Mouse (Mus musculus) frontal cortex, postnatal 10 days (tissue): ENCODE measurements around the gene Tomm6.
A peak's percentile ranks its signal among the peaks of the same experiment; 100 is the strongest.

ENCODE experiments used
- DNase-seq, 2 experiments: peaks; one replicate each; pipeline ENCODE4 v3.0.0; 2022; ENCODE audit warnings: low spot score in 2 of 2, mixed read lengths in 1 of 2

The Tomm6 gene

DNA sequence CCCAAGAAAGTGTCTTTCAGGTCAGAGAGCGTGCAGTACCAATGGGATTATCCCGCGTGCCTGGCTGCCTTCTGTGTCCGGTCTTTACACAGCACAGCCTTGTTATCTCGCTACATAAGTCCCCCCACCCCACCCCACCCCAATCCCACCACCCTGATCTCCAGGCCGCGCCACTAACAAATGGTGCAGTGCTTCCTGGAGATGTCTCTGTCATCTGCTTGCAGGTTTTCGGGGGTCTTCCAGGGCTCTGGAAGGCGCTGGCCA lies at the start of gene Tomm6:
Gene Tomm6, minus strand, starts transcription at position 43 of the 264 bp plus-strand sequence.
- DNase-seq: no peak

DNA sequence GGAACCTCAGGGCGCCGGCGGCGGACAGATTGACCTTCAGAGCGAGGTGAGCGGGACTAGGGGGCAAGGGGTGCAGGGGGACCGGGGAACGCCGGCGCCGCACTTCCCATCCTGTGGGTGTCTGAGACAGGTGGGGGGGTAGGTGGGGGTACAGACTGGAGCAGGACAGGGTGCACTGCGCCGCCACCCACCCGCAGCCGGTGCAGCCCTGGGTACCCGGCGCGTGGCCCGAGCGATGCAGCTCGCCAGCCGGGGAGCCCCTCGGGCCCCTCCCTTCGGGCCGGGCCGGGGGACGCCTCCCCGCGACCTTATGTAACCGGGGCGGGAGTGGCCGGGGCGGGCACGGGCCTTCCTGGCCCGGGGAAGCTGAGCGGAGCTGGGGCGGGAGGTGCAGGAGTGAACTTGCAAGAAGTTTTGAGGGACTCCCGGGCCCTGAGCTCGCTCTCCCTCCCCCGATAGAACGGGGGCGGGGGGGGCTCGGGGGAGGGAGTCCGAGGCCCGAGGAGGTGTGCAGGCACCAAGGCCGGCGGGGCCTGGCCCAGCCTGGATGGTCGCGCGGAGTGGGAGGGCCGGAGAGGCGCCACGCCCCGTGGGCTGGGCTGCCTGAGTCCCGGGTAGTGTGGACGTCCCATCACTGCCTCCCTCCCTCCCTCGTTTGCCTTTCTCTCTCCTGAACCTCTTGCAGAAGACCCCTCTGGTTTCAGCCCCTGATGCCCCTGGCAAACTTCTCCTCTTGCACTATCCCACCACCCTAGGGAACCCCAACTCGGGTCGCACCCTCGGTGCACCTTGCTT lies 49.3 kb upstream of the Tomm6 start:
- peak; percentile 72 to 74 for DNase-seq

DNA sequence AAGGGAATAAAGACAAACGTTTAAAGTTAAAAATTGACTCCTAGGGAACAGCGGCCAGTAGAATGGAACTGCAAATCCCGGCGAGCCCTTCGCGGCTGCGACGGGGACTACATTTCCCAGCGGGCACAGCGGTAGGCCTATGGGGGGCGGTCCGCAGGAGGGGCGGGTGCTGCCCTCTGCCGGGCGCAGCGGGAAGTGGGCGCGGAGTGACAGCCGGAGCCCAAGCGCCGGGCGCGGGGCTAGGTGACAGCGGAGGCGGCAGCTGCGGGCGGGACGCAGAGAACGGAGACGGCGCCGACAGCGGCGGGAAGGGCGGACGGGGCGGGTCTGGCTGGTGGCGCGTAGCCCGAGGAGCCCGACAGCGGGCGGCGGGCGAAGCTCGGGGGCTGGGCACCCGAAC lies 48.7 kb upstream of the Tomm6 start, which contains the start of gene Tfeb:
Gene Tfeb, plus strand, starts transcription at position 175 of the 400 bp plus-strand sequence.
- DNase-seq: peak; percentile 88 to 95

DNA sequence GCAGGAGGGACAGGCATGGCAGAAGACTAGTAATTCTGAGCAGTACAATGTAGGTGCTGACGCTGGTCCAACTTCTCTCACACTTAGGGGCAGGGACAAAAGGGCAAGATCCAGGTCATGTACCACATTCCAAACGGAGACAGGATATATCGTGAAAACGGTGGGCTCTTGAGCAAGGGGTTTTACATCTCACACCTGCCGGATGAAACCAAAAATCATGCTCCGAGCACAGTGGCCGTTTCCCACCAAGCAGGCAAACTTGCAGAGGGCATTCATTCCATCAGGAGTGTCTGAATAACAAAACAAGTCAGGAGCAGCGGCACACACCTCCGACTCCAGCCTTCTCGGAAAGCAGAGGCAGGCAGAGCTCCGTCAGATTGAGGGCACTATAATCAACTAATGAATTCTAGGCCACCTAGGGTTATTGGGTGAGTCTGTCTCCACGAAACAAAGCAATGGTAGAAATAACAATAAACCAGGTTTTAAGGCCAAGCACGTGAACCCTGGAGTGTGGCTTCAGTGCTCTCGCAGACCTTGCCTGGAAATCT lies 47.4 kb upstream of the Tomm6 start:
- no peak for DNase-seq

DNA sequence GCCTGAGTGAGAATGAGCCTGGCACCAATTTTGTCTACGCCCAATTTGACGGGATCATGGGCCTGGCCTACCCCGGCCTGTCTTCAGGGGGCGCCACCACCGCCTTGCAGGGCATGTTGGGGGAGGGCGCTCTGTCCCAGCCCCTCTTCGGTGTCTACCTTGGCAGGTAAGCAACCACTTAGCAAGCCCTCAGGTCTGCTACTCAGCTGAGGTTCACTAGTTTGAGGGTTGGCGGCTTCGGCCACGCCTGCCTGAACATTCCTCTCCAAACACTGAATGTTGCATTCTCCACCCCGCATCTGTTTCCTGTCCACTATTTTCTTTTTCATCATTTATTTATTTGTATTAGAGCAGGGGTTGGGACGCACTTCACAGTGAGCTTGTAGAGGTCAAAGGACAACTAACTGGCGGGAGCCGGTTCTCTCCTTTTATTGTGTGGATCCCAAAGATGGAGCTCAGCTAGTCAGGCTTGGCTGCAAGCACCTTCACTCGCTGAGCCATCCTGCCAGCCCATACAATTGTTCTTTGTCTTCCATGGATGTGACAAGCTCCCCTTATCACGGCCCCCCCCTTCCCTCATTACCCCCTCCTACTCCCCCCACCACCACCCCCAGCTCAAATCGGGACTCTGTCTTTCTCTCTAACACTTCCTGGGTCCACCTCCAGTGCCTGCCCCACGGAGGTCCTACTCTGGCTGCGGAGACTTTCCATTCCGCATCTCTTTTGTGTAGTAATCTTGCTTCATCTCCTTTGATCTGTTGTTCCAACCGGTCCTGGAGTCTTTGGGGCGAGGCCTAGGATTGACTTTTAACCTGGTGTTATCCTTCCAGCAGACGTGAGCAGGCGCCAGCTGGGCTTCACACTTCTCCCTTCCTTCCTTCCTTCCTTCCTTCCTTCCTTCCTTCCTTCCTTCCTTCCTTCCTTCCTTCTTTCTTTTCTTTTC lies 42.7 kb upstream of the Tomm6 start:
- DNase-seq: no peak

DNA sequence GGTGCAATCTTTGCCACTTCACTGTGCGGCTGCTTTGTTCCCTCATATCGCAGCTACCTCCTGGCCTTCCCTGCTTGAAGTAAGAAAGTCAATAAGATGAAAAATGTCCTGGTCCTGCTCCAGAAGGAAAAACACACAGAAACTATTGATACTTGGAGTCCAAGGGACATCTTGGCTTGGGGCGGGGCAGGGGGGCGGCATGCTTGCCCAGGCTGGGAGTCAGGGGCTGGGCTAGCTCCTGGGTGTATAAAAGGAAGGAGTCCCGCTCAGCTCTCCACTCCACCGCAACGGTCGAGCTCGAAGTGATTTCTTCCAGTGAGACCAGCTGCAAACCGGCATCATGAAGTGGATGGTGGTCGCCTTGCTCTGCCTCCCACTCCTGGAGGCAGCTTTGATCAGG lies 38.4 kb upstream of the Tomm6 start, which contains the start of gene Pgc:
Gene Pgc, plus strand, starts transcription at position 277 of the 400 bp plus-strand sequence.
- DNase-seq: no peak

DNA sequence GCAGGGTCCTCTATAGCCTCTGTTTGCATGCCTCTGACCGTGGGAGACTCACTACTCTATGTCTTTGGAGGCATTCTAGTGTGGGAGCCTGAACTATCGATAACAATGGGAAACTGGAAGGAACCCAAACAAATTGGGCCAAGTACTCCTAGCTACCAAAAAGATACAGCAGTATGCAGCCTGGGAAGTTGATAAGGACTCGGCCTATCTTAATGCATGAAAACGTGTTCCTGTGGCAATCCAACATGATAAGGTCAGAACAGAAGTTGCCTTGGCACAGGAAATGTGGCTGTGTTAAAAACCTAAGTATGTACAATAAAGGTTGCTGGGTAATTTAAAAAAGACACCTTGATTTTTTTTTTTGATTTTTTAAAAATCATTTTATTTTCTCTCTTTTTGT lies 33.0 kb upstream of the Tomm6 start:
- DNase-seq: no peak

DNA sequence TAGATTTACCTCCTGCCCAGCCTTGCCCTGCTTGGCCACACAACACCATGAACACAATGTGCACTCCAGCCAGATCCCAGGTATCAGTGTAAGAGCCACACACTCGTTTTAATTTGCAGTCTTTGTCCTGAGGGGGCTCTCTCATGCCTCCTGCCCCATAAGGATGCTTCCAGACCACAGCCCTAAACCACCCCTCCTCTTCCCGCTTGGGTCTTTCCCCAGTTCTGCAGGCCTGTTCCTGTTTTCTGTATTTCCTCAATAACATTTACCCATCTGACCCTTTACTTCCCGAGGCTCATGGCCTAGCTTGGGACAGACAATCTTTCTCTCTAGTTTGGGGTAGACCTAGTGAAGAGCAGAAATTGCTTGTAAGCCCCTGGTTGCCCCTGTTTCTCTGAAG lies 26.9 kb upstream of the Tomm6 start:
- DNase-seq: no peak

DNA sequence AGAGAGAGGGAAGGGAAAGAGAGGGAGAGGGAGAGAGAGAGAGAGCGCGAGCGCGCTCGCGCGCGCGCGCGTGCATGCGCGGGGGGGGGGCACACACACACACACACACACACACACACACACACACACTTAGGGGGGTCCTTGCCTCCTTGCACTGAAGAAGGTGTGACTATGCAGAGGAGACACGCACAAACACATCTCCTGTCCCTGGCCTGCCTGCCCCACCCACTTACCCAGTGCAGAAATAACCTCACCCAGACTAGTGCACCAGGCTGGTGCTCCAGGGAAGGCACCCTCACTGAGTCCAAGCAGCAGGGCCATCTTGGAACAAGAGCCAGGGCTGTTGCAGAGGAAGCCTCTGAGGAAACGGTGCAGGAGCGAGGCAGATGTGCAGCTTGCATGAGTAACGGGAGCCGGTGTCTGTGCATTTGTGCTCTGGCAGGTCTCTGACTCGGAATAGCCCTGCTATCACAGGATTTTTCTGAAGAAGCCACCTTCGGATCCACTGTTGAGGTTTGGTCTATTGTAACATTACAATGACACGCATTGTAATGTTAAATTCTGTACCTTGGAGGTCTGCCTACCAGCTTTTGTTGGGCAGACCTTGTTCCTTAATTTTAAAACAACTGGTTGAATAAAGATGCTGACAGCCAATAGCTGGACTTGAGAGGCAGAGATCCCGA lies 24.8 kb upstream of the Tomm6 start:
- DNase-seq: no peak

DNA sequence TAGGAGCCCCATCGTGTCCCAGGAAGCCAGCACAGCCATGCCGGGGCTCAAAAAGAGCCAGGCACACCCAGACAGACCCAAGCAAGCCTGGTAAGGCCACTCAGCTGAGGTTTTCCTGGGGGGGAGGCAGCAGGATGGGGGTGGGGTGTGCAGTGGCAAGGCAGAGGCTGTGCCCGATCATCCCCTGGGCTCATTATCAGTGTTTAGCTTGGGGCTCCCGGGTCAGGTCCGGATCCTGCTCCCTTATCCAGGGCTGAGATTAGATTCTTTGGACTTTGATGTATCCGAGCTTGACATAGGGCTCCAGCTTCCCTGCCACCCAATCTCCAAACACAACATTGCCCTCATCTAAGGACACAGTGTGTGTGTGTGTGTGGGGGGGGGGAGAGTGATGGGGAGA lies 23.7 kb upstream of the Tomm6 start:
- DNase-seq: no peak

DNA sequence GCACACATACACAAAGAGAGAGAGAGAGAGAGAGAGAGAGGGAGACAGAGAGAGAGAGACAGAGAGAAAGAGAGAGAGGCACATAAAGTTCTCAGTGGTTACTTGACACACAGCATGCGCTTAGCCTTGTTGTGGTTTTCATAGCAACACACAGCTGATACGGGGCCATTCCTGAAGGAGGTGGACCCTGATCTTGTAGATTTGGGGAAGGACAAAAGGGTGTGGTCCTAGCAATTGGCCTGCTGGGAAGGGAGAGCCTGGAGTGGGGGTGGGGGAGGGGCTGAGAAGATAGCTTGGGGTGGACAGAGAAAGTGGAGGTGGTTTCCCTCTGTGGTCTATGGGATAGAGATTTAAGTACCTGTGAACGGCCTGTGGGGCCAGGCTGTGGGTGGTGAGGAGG lies 21.9 kb upstream of the Tomm6 start:
- DNase-seq: no peak

DNA sequence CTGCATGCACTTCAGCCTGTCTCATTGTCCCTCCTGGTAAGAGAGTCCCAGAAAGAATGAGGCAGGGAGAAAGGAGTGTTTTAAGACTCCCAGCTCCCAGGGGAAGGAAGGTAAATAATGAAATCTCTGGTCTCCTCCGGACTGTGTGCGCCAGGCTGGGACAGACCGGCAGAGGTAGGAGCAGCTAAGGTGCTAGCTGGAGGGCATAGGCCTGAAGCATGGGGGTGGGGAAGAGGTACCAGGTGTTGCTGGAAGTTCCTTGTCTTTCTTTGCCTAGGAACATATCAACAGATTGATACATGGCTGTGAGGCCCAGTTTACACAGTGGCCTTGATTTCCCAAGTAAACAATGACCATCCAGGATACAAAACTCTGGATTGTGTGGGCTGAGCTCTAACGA lies 20.8 kb upstream of the Tomm6 start:
- DNase-seq: no peak

DNA sequence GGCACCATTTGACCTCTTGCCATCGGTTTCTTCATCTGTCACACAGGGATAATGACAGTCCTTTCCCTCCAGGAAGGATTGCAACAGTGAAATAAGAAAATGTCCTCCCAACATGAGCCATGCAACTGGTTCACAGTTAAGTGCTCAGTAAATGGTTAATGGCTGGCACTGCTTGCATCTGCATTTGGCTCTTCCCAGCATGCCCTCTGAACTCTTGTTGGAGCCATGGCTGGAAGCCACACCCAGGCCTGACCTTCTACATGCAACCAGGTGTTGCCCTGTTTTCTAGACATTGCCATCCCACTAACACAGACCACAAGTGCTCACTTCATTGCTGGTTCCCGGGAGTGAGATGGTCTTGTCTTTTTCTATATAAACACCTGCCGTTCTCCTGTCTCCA lies 19.8 kb upstream of the Tomm6 start:
- DNase-seq: no peak

DNA sequence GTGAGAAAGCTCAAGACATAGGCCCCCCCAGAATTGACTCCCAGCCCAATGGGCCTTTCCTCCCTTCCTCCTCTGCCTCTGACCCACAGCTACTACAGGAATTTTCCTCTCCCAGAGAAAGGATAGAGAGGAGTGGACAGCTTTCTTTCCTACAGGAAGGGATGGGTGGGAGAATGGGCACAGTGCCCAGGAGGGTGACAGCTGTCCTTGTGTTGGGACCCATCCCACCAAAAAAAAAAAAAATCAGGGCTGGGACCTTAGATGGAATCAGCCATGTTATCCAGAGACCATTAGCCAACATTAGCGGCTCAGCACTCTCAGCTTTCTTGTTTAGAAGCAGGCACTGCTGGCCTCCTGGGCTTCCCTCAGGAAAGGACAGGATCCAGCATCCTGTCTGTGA lies 18.0 kb upstream of the Tomm6 start:
- DNase-seq: no peak

DNA sequence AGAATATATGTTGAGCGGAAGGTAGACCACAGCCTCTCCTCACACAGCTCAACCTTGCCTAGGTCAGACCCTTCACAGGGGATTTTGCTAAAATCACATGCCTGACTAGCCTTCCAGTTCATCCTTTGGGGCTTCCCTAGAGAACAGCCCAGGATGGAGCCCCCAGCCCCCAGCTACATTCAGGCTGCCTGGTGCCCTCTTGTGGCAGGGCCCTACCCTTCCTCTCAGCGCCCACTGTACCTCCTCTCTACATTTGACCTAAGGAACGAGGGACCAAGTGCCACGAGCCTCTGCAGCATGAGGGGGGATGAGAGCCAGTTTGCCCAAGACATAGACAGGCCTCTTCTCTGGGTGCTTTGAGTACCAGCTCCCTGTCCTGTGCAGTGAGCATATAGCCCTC lies 16.5 kb upstream of the Tomm6 start:
- no peak for DNase-seq

DNA sequence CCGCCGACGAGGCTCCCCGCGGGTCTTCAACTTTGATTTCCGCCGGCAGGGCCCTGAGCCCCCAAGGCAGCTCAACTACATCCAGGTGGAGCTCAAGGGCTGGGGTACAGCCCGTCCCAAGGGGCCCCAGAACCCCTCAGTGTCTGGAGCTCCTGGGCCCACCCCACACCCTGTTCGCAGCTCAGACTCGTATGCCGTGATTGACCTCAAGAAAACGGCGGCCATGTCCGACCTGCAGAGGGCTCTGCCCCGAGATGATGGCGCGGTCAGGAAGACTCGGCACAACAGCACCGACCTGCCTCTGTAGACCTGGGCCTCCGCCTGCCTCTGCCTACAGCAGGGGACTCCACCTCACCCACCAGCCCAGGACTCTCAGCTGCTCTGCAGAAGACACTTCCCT lies 15.4 kb upstream of the Tomm6 start:
- no peak for DNase-seq

DNA sequence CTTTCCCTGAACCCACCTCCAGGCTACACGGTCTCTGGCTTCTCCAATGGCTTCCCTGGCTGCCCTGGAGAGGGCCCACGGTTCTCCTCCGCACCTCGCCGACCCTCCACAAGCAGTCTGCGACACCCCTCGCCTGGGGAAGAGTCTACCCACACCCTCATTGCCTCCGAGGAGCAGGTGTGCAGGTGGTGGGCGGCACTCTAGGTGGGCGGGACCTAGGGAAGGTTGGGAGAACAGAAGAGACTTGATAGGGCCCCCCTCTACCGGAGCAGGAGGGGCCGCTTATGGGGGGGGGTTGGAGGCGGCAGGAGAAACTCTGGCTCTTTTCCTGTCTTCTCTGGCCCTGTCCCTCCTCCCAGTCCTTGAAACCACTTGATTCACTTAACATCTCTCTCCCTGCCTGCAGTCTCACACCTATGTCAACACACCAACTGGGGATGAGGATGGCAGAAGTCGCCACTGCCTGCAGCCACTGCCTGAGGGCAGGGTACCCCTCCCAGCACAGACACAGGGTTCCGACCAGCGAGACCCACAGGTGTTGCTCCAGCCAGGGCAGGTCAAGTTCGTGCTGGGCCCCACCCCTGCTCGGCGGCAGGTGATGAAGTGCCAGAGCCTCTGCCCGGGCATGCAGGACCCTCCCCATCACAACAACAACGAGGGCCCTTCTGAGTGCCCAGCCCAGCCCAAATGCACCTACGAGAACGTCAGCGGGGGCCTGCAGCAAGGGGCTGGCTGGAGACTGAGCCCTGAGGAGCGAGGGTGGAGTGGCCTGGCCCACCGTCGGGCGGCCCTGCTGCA lies 14.6 kb upstream of the Tomm6 start:
- DNase-seq: no peak

DNA sequence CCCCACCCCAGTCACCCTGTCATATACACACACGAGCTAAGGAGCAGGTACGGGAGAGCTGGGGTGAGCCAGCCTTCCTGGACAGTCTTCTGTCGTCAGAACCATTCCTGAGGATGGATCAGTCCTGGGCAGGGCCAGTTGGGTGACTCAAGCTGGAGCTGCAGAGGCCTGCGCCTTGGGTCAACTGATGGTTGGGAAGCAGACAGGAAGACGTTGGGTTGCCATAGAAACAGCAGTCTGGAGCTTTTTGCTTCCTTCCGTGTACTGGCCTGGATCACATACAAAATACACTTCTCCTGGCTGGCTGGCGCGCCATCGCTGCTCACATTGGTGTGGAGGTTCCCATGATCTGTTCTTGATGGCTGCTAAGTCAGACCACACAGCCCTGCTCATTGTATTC lies 13.6 kb upstream of the Tomm6 start:
- no peak for DNase-seq

DNA sequence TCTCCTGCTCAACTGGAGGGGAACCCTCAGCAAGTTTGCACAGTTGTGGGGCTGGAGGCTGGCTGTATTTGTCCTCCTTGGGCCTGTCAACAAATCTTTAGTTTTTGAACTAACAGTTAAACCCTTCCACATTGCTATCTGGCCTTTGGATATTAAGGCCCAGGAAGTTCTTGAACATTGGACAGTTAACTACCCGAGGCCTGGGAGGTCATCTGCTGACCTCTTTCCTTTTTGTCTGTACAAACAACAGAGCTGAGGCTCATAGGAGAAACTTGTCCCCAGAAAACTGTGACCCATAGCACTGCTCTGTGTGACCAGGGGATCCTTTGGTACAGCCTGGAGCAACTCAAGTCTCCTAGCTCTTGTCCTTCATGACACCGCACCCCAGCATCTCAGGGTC lies 10.9 kb upstream of the Tomm6 start:
- DNase-seq: no peak

DNA sequence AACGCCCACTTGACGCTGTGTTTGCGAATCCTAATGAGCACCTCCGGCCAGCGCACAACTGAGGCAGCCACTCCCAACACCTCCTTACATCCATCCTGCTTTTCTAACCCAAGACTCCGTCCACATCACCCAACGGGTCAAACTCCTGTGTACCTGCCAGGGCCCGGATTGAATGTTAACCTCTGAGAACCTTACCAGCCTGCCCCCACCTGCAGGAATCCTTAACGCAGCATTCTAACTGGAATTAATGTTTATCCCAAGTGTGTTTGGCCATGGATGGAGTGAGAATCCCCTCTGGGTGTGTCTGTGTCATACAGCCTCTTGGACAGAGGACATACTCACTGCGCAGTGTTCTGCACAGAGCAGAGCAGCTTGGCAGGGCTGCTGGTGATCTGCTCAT lies 10.0 kb upstream of the Tomm6 start:
- no peak for DNase-seq

DNA sequence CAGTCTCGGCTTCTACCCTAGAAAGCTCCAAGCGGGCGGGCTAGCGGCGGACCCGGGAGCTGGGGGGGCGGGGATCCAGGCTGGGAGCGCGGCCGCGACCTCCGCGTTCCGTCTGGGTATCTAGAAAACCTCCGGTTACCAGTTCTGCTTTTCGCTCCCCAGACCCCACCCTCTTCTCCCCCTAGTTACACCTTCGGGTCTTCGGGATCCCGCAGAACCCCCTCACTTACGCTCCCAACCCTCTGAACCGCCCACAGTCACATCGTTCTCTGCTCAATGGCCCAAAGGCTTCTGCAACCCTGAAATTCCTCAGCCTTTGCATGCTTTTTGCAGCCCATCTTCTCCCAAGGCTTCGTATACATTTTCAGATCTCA lies 7.1 kb upstream of the Tomm6 start:
- no peak for DNase-seq
